Mouse (Mus musculus) thymus, postnatal 25 days (tissue): ENCODE measurements around the gene Mtmr14.
A peak's percentile ranks its signal among the peaks of the same experiment; 100 is the strongest.

Experiments used
- DNase-seq: peaks from one replicate; pipeline ENCODE4 v3.0.0; 2022

Mtmr14 gene

GRCm38 (mm10) chr6:113282101-113282802 lies 44.6 kb downstream of the Mtmr14 start, which contains the start of gene Cpne9:
Gene Cpne9, plus strand, starts transcription at chr6:113282307.
- no peak for DNase-seq

GRCm38 (mm10) chr6:113282969-113283368 lies 45.3 kb downstream of the Mtmr14 start:
- DNase-seq, result no peak

- no peak for DNase-seq
Observed at GRCm38 (mm10) chr6:113283500-113283899, 45.9 kb downstream of the Mtmr14 start.

GRCm38 (mm10) chr6:113284931-113285330 lies 47.3 kb downstream of the Mtmr14 start:
- no peak for DNase-seq

GRCm38 (mm10) chr6:113286316-113286715 lies 48.7 kb downstream of the Mtmr14 start:
- no peak for DNase-seq

- no peak for DNase-seq
Observed at GRCm38 (mm10) chr6:113287236-113287635, 49.6 kb downstream of the Mtmr14 start.

GRCm38 (mm10) chr6:113289346-113289745 lies 51.7 kb downstream of the Mtmr14 start:
- DNase-seq, result no peak

GRCm38 (mm10) chr6:113290346-113290745 lies 52.7 kb downstream of the Mtmr14 start:
- DNase-seq, result no peak

GRCm38 (mm10) chr6:113292938-113293337 lies 55.3 kb downstream of the Mtmr14 start:
- DNase-seq, result no peak

- no peak for DNase-seq
Observed at GRCm38 (mm10) chr6:113296046-113296445, 58.4 kb downstream of the Mtmr14 start.

GRCm38 (mm10) chr6:113296639-113297038 lies 59.0 kb downstream of the Mtmr14 start:
- DNase-seq, result no peak

GRCm38 (mm10) chr6:113301350-113301749 lies 63.7 kb downstream of the Mtmr14 start:
- no peak for DNase-seq

- DNase-seq, result peak; percentile 26
Observed at GRCm38 (mm10) chr6:113302258-113302657, 64.6 kb downstream of the Mtmr14 start.

- DNase-seq, result peak; percentile 99
Observed at GRCm38 (mm10) chr6:113306322-113306985, 68.8 kb downstream of the Mtmr14 start.

- no peak for DNase-seq
Observed at GRCm38 (mm10) chr6:113306986-113307349, 69.3 kb downstream of the Mtmr14 start, which contains the start of gene Brpf1. Gene Brpf1, plus strand, starts transcription at chr6:113307137.

GRCm38 (mm10) chr6:113307481-113308121 lies 70.0 kb downstream of the Mtmr14 start:
- DNase-seq, result peak; percentile 64

- DNase-seq, result no peak
Observed at GRCm38 (mm10) chr6:113308141-113308540, 70.5 kb downstream of the Mtmr14 start.

GRCm38 (mm10) chr6:113315972-113316371 lies 78.3 kb downstream of the Mtmr14 start:
- DNase-seq, result no peak

- peak; percentile 95 for DNase-seq
Observed at GRCm38 (mm10) chr6:113326533-113327315, 89.1 kb downstream of the Mtmr14 start, which contains the start of gene Ogg1. Gene Ogg1, plus strand, starts transcription at chr6:113326972.

- DNase-seq, result no peak
Observed at GRCm38 (mm10) chr6:113329396-113329795, 91.8 kb downstream of the Mtmr14 start.

GRCm38 (mm10) chr6:113330547-113330946 lies 92.9 kb downstream of the Mtmr14 start:
- DNase-seq, result peak; percentile 38
